Mouse (Mus musculus) megakaryocyte, embryonic 14.5 days (primary cell): ENCODE data around the gene Lrrc20.

Source experiments
- FLI1 ChIP-seq: IDR thresholded peaks from 2 replicates; pipeline ENCODE4 v1.6.1; 2012; ENCODE audit warnings: low read length, inconsistent platforms, mixed read lengths
- GATA1 ChIP-seq: IDR thresholded peaks from 3 replicates; pipeline ENCODE4 v1.6.1; 2012; ENCODE audit warnings: mixed read lengths, low read length, inconsistent platforms, borderline replicate concordance

DNA sequence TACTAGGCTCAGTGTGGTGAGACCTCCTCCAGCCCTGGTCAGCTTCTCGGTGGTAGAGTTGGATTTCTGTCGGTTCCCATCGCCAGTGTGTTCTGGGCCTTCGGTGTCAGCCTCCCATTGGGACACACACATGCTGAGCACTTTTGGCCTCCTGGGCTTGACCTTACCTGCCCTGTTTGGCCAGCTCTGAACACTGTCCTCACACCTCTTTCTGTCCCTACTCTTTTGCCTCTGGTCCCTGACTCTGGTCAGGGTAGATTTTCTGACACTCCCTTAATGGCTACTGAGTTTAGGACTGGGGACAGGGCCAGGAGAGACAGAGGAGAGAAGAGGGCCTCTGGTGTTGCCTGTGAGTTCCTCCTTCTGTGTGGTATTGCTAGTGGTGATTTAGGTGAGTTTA lies 4.3 kb downstream of the Lrrc20 start:
- TF ChIP-seq GATA1 (no peak), FLI1 (no peak)
